Mouse (Mus musculus) thymus, adult 18-20 months (tissue): Measurements from ENCODE around the gene Mast3.

Experiments
- DNase-seq, 2 experiments: peaks; one replicate each; pipeline ENCODE4 v3.0.0; 2022; ENCODE audit warnings: mixed read lengths in 2 of 2

Mast3 gene

DNA sequence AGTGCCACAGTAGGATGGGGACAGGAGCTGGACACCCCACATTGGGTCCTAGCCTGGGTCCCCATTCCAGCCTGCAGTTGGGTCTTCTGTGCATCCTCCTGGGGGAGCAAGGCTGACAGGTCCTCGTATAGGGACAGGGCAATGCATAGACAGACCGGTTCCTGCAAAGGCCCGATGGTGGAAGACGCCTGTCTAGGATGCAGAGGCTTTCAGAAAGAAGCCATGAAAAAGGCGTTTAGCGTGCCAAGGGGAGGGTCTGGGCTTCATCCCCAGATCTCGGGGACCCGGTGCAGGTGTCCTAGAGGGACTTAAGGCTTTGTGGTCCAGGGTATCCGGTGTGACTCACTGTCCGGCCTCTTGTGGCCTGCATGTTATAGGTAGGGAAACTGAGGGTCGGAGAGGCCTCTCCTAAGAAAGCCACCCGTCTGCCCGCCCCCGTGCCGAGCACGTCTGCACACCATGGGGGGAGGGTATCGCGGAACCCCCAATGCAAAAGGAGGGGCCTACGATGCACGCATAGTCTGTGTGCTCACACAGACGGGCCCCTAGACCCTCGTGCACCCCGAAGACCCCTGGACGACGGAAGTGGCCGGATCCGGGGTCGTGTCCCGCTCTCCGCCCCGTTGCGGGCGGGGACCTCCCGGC is 28.9 kb downstream of the Mast3 start:
- peak in 1 of 2 experiments; percentile 39 for DNase-seq

DNA sequence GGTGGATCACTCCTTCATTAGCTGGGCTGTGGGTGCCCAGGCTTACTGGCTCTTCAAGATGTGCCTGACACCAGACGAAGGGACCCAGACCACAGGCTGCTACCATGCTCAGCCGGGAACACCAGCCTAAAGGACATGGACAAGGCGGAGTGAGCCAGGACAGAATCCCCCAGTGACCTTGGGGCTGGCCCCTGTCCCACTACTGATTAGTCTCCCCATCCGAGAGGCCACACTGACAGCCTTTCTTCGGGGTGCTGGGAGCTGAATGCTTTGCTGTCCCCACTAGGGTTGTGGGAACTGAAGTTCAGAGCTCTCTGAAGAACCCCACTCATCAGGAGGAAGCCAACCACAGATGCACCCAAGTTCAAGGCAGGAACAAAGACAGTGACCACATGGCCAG is 29.6 kb downstream of the Mast3 start:
- no peak for DNase-seq

DNA sequence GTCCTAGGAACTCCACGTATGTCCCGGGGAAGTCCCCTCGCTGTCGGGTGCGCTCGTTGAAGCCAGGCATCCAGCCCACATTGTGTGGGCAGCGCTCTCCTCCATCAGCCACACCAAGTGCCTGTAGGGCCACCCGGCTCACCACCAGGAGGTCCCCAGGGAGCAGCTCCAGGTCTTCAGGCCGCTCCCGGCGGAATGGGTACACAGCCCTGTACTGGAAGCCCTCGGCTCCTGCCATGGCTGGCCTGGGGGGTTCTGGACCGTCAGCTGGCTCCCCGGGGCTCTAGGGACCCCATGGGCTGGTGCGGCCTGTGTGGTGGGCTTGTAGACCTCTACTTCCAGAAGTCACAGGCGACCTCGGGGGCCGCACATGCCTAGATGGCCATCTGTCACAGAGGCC is 30.1 kb downstream of the Mast3 start:
- no peak for DNase-seq

DNA sequence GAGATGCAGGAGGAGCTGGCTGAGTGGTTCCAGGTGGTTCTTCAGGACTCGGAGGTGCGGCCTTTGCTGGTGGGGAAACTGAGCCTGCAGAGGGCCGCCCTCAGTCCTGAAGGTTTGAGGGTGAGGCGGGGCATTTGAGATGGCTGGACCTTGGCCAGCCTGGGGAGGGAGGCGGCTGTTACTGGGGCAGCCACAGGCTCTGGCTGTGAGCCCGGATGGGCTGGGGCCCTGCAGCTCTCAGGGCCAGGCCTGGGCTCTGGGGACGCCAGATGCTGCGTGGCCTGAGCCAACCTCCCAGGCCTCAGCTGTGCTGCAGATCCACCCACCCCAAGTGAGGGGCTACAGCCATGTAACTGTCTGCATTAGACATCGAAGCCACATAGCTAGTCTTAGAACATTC is 31.0 kb downstream of the Mast3 start:
- DNase-seq: no peak

DNA sequence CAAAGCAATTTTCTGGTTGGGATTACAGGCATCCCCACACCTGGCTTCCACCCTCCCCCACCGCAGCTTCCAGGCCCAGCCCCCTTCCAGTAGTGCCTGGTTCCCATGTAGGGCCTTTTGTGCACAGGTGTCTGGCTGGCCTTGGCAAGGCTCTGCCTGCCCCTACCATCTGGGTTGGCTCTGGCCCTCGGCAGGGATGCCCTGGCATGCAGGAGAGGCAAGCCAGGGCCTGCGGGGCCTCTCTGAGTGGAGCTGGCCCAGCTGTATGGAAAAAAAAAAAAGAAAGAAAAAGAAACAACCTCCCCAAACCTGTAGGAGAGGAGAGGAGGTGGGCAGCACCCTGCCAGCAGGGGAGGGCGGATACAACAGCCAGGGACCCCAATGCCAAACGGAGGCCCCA is 31.4 kb downstream of the Mast3 start:
- no peak for DNase-seq

DNA sequence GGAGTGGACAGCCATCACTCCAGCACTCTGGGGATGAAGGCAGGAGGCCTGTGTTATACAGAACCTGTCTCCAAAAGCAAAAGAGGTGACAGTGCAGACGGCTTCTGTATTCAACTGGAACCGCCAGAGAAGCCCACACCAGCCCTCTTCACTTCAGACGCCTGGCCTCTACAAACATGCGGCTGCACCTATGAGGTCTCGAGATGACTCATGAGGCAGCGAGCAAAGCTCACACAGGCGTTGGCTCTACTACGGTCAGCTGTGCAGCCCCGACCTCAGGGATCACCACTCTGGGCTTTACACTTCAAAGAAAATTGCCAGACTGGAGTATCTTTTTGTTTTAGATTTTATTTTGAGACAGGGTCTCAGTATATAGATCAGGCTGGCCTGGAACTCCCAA is 32.0 kb downstream of the Mast3 start:
- no peak for DNase-seq

DNA sequence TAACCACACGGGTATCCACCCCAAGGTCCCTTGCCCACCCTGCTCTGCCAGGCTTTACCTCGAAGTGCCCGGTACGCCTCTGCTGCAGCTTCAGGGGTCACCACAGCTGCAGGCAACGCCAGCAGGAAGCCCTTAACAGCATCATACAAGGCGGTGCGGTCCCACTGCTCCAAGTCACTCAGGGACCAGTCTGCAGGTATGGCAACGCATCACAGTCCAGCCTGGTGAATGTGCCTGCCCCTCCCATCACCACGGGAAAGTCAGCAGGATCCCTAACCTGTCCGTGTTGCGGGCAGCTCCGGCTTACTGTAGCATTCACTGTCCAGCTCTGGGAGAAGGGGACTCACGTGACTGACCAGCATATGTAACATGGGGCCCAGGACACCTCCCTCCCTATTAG is 32.8 kb downstream of the Mast3 start:
- no peak for DNase-seq

DNA sequence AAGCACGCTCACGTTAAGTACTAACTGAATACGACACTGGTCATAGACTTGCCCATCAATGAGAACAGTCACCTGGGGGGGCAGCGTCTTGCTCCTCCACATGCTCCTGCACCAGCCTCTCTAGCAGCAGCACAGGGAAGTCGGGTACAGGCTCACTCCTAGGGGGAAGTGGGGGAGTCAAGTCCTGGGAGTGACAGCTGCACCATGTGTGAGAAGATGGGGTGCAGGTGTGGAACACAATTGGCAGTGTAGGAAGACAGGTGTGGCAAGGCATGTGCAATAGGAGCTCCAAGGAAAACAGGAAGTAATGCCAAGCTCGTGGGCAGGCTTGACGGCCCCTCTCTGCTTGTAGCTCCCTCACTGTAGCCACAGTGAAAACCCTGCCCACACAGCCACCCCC is 33.6 kb downstream of the Mast3 start:
- DNase-seq: no peak

DNA sequence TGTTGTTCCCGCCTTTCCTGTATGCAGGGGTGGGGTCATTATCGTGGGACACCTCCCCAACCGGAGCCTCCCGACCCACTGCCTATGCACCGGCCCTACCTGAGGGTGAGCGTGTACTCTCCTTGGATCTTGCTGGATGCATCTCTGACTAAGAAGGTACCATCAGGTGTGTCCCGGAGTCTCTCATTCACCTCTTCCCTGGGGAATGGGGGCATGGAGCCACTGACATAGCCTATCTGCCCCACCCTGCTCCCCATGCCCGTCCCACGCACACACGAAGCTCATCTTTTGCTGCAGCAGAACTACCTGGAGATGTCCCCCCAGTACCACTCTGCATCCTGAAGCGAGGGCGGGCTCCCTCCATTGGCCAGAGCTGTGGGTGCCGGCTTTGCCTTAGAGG is 34.1 kb downstream of the Mast3 start:
- no peak for DNase-seq

DNA sequence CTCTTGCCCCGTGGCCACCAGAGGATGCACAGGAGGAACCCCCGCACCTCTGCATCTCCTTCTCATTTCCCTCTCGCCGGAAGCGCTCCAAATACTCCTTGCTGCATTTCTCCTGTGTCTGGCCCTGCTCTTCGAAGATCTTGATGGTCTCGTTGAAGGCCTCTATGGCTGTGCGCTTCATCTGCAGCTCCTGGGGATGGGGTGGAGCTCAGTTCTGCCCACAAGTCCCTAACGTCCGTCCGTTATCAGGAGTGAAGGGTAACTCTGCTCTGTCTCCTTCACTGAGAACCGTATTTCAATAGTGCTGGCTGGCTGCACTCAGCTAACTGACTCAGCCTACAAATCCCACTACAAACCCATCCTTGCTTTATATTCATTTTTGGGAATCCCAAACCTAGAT is 35.0 kb downstream of the Mast3 start:
- no peak for DNase-seq

DNA sequence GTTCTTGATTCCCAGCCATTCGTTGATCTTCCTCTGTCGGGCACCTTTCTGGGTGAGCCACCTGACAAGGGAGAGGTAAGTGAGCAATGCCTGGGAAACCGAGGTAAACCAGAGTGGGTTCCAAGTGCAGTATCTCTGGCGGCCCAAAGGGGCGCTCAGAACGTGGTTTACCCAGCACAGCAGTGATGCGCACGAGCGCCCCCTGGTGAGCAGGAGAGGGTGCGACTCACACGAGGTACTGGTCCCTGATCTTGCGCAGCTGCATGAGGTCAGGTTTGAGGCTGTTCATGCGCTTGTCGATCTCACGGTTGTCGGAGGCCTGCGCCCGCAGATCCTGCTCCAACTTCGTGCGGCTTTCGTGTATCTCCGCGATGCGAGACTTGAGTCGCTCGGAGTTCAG is 35.5 kb downstream of the Mast3 start:
- DNase-seq: peak; percentile 90 to 92

DNA sequence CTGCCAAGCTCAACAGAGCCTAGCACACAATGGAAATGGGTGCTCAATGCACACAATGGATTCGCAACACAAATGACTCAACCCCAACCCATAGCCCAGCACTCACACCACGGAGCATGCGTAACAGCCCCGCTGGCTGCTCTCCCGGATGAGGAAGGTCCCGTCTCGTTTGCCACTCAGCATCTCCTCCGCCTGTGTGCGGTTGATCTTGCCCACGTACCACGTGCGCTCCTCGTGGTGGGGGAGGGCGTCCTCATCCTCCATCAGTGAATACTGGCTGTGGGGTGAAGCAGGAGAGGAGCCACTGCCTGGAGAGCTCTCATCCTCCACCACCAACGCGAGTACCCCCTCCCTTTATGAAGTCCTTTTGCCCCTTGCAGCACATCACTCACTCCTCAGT is 35.9 kb downstream of the Mast3 start:
- no peak for DNase-seq

DNA sequence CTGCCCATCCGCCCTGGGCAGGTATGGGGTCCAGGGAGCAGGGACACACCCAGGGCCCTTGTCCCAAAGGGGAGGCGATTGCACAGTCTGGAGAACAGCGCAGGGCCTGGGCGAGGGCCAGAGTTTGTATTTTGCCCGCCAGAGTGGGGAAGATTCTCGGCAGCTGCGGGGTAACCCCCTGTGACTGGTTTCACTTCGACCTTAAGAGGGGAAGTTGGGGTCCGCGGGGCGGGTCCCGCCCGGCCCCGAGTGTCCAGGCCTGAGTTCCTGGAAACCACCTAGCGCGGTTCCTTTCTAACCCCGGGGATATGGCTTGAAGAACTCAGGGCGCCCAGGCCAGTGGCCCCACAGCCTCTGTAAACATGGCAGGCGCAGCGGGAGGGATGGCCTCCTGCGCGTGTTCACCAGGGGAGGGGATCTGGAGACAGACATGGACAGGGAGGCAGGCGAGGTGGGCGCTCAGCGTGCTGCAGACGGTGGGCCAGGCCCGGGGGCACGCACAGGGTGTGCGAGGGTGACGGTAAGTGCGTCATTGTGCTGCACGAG is 36.5 kb downstream of the Mast3 start:
- peak in 1 of 2 experiments; percentile 44 for DNase-seq

DNA sequence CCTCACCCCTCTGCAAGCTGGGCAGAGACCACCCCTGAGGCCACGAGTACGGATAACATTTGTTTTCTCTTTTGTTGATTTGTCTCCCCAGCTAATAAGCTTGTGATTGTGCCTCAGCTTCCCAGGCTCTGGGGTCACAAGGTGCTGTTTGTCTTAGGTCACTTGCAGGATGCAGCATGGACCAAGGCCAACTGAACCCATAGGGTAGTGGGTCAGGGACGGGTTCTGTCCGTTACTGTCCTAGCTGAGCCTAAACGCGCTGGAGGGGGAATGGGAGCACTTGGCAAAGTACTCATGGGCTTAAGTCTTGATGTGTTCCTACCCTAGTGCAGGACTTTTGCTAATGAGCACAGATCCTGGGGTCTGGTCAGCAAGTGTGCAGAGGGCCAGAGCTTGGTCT is 37.4 kb downstream of the Mast3 start:
- DNase-seq: no peak

DNA sequence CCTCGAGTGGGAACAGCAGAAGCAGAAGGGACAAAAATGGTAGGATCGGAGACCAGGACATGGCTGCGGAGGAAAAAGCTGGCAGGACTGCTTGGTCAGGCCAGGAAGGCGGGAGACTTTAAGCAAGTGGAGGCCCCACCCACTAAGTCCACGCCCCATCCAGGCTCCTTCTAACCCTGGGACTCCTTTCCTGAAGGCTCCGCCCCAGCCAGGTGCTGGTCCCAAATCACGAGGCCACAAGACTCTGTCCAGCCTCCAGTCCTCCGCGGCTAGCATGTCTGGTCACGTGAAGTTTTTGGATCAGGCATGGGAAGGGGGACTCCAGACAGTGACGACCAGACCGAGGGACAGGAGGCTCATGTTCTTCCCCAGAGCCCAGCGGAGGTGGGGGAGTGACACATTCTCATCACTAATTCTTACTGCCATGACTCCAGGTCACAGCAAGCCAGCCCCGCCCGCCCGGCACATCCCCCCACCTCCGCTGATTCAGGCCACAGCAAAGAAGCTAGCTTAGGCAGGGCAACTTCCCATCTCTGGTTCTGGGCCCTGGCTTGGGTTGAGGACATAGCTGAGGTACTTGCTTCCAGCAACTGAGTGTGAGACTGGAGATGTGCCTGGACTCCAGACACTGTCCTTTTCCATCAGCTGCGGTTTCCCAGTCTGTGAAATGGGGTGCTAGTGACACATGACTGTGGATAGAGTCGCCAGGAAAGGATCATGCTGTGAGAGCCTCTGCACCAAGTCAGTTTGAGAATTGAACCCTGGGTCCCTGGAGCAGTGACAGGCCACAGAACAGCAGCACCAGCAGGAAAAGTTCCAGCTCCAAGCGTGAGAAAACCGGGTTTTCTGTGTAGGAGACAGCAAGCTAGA is 38.0 kb downstream of the Mast3 start:
- peak in 1 of 2 experiments; percentile 49 for DNase-seq

DNA sequence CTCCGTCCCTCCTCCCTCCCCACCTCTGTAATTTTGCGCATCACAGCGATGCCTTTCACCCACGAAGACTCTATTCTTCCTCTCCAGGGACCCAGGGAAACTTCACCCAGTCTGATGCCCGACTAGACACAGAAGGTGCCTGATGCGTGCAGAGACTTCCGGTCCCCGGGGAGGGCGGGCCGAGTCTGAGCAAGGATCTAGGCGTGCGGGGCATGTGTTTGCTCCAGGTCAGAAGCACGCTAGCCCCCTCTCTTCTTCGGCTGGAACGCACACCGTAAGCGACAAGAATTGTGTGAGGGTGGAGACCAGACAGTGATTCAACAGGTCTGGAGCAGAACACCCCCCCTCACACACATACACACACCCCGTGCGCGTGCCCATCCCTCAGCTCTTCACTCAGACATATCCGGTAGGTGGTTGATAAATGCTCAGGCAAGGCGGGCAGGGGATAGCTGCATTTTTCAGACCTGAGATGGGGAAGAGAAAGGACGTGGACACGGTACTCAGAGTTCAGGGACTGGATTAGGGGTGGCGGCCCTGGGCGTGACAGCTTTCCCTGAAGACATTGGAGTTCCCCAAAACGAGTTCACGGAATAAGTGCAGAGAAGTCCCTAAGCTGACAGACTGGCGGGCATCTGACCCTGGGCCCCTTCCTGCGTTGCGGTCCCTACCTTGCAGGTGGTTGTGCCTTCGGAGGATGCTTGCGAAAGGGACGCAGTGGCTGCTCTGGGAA is 38.9 kb downstream of the Mast3 start:
- DNase-seq: peak in 1 of 2 experiments; percentile 68

DNA sequence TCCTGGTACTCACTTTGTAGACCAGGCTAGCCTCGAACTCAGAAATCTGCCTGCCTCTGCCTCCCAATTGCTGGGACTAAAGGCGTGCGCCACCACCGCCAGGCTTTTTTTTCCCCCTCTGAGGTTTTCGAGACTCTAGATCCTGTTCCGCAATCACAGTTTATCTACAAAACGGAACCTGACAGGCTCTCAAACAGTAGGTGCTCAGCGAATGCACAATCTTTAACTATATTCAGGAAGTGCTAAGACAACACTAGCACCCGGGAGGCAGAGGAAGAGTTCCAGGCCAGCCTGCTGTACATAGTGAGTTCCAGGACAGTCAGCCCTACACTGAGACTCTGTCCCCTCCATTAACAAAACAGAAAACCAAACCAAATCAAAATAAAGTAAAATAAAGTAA is 39.5 kb downstream of the Mast3 start:
- DNase-seq: no peak

DNA sequence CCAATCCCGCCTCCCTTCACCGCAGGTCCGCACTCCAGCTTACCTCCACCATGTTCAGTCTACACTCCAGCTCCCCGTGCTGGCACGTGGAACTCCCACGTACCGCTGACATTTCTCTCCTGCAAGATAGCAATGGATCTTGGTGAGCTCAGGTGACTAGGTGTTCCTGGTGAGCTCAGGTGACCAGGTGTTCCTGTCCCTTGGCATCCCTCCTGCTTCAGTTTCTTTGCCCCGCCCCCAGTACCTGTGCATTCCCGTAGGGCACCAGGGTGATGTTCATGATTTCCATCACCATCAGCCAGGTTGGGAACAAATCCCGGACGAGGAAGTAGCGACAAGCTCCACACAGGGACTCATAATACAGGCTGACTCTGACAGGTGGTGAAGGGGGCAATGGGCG is 40.2 kb downstream of the Mast3 start:
- peak in 1 of 2 experiments; percentile 35 for DNase-seq

DNA sequence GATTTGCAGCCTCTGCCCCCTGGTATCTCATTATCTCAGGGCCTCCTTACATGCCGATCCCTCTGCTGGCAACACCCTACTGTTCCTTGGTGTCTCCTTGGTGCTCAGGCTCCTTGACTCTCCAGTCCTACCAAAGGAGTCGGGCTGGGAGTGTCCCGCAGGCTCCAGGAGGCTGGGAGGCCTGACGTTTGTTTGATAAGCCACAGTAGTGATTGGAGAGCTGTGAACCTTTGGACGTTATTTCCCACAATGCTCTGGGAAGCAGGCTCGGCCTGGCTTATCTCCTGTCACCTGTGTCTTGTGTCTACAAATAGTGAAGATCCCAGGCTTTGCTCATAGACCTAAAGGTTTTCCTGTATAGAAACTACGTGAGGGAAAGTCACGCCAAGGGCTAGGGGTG is 40.8 kb downstream of the Mast3 start:
- DNase-seq: no peak

DNA sequence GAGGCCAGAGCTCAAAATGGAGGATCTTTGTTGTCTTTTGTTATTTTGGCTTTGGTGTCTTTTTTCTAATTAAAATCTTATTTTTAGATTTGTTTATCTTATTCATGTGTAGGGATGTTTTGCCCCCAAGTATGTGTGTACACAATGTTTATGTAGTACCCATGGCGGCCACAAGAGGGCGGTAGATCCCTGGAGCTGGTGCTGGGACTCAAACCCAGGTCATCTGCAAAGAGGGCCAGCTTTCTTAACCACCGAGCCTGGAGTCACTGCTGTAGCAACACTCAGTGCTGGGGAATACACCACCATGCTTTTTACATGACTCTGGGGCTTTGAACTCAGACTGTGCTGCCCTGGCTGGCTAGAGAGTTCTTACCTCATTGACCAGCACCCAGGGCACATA is 41.5 kb downstream of the Mast3 start:
- peak in 1 of 2 experiments; percentile 58 for DNase-seq

DNA sequence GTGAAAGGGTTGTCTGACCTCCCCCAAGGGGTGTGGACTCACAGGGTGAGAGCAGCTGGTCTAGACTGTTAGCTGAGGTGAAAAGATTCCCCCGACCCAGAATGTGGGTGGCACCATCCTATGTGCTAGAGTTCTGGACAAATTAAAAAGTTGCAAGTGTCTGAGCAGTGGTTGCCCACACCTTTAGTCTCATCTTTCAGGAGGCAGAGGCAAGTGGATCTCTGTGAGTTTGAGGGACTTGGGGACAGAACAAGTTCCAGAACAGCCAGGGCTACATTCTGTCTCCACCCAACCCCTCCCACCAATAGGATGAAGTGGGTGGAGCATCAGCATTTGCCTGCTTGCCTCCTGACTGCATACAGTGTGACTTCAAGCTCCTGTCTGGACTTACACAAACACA is 42.7 kb downstream of the Mast3 start:
- DNase-seq: no peak

DNA sequence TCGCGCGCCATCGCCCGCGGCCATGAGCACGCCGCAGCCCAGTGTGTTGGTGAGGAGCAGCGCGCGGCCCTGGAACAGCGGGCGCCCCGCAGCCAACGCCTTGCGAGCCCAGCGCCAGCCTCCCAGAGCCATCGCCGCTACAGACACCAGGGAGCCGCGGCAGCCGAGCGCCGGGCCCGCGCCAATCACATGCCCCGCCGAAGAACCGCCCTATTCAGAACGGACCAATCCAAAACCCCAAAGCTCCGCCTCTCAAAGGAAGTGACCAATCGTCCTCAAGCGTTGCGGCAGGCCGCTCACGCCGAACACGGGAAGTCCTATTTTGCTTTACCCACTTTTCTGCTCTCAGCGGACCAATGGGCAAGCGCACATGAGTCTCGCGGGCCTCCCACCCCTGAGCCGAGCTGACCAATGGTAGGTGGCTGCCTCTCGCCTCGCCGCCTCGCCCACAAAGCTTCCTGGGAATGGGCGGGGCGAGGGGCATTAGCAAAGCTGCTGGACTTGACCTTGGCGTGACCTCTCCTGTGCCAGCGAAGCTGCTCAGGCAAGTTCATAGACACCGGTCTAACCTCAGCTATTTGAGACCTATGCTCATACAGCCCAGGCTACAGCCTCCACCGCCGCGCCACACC is 44.0 kb downstream of the Mast3 start, which contains the start of gene Mpv17l2:
Gene Mpv17l2, minus strand, starts transcription at position 172 of the 632 bp plus-strand sequence.
- peak; percentile 95 to 98 for DNase-seq

DNA sequence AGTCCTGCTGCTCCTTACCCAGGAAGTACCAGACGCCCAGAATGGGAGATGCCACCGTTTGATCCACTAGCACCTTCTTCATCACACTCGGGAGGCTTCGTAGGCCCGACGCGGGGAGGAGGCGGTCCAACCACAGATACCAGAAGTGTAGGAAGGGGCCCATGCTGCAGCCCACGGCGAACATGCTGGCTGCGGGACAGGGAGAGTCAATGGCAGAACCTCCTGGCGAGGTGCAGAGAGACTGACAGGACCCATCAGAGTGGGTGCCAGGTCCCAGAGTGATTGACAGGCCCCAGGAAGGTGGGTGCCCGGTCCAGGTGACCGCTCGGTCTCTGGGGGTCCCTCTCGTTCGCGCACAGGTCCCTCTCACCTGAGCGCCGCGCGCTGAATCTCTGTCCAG is 44.5 kb downstream of the Mast3 start:
- DNase-seq: peak; percentile 24 to 51
